Mouse (Mus musculus): ENCODE data around the gene Dnajc1.

DNA sequence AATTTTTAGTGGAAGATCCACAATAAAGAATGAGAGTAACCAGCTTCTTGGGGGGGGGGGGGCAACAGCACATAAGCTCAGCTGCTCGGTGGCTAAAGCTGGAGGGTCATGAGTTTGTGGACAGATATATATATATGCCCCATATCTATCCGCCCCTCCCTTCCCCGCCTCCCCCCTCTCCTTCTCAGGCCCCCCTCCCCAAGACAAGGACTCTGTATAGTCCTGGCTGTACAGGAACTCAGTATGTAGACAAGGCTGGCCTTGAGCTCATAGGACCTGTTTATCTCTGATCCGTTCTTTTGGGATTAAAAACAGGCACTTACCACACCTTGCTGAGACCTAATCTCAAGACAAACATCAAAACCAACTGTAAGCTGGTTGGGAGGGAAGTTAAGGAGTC is 182.7 kb downstream of the Dnajc1 start:
- no peak for TF ChIP-seq CTCF (IDR thresholded peaks at IDR 0.05; ENCODE audit: low read depth)
- no peak for TF ChIP-seq EP300 (IDR thresholded peaks at IDR 0.05; ENCODE audit: low read depth)
